Mouse (Mus musculus) cerebellum, adult 8-10 months (tissue): ENCODE results near the gene Nckap5l.
"Not testable (repeated sequence)": the region's sequence is repeated elsewhere in the genome, so short reads cannot be mapped to it uniquely, and the experiment has no call there.

ENCODE experiments used
- DNase-seq: peaks from one replicate; pipeline ENCODE4 v3.0.0; 2022

The Nckap5l gene

GRCm38 (mm10) chr15:99392486-99393385 is 64.8 kb downstream of the Nckap5l start, which contains the start of gene Tmbim6:
Gene Tmbim6 (plus strand): TSS chr15:99392882.
- peak; percentile 99 for DNase-seq

- no peak for DNase-seq
Measured at GRCm38 (mm10) chr15:99391975-99392374, 65.6 kb downstream of the Nckap5l start.

- DNase-seq: no peak
Measured at GRCm38 (mm10) chr15:99390472-99391401, 66.8 kb downstream of the Nckap5l start.

- DNase-seq: no peak
Measured at GRCm38 (mm10) chr15:99387976-99388375, 69.6 kb downstream of the Nckap5l start.

- DNase-seq: no peak
Measured at GRCm38 (mm10) chr15:99386796-99387195, 70.8 kb downstream of the Nckap5l start.

GRCm38 (mm10) chr15:99386110-99386509 is 71.4 kb downstream of the Nckap5l start:
- not testable (repeated sequence) for DNase-seq

- no peak for DNase-seq
Measured at GRCm38 (mm10) chr15:99384071-99384470, 73.5 kb downstream of the Nckap5l start.

- DNase-seq: no peak
Measured at GRCm38 (mm10) chr15:99382893-99383292, 74.7 kb downstream of the Nckap5l start.

GRCm38 (mm10) chr15:99376240-99376639 is 81.3 kb downstream of the Nckap5l start:
- no peak for DNase-seq

GRCm38 (mm10) chr15:99375581-99375980 is 82.0 kb downstream of the Nckap5l start:
- DNase-seq: no peak

- DNase-seq: no peak
Measured at GRCm38 (mm10) chr15:99375036-99375435, 82.5 kb downstream of the Nckap5l start.

- no peak for DNase-seq
Measured at GRCm38 (mm10) chr15:99372761-99373160, 84.8 kb downstream of the Nckap5l start.
